Mouse (Mus musculus) CH12.LX (cell line): ENCODE measurements at regions not wholly inside any gene's neighbourhood (a gene's known extent, or its start where the extent isn't known, plus 50 kb on each side); places are given as distances from the start of the nearest gene placed in this dataset.

Experiments
- BHLHE40 ChIP-seq: IDR thresholded peaks from 2 replicates; pipeline ENCODE4 v1.6.1; 2011; ENCODE audit warnings: mild to moderate bottlenecking, low read depth, low read length, improper control_type of control experiment
- ELF1 ChIP-seq: IDR thresholded peaks from 2 replicates; pipeline ENCODE4 v1.6.1; 2014; ENCODE audit warnings: low read depth, mild to moderate bottlenecking, inconsistent platforms, low read length, improper control_type of control experiment
- HCFC1 ChIP-seq: IDR thresholded peaks from 2 replicates; pipeline ENCODE4 v1.6.1; 2012; ENCODE audit warnings: low read depth, mild to moderate bottlenecking, inconsistent platforms, low read length, improper control_type of control experiment
- KAT2A ChIP-seq: IDR thresholded peaks from 2 replicates; pipeline ENCODE4 v1.6.1; 2012; ENCODE audit warnings: low read length, improper control_type of control experiment, inconsistent platforms; ENCODE audit not compliant: insufficient replicate concordance
- POLR2A ChIP-seq: IDR thresholded peaks from 2 replicates; pipeline ENCODE4 v1.6.1; 2011; ENCODE audit warnings: low read depth, mild to moderate bottlenecking, improper control_type of control experiment, low read length
- SMC3 ChIP-seq: IDR thresholded peaks from 2 replicates; pipeline ENCODE4 v1.6.1; 2011; ENCODE audit warnings: low read depth, low read length, improper control_type of control experiment
- ZC3H11A ChIP-seq: IDR thresholded peaks from 2 replicates; pipeline ENCODE4 v1.6.1; 2012; ENCODE audit warnings: low read depth, mild to moderate bottlenecking, inconsistent platforms, low read length, improper control_type of control experiment

DNA sequence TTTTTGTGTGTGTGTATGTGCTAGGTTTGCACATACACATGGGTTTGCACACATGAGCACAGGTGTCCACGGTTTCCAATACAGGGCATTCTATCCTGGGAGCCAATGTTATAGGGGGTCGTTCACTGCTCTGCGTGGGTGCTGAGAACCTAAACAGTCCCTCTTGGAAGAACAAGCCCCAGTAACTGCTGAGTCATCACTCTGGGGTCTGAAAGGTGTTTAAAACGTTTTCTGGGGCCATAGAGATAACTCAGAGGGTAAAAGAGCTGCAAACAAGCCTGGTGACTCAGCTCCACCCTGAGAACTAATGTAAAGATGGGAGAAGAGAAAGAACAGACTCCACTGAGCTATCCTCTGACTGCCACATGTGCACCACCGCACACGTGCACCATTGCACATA lies 172.0 kb upstream of the Tbx3 start:
- TF ChIP-seq ELF1 (no peak), BHLHE40 (no peak), ZC3H11A (no peak), POLR2A (no peak), SMC3 (no peak), HCFC1 (no peak), KAT2A (no peak)
